Mouse (Mus musculus) adrenal gland, postnatal 10 days (tissue): ENCODE data around the gene Zc3hav1. TPM values are rescaled to one million over a fixed set of nuclear protein-coding genes. Genes with fewer than 3 reads are reported as not detected.
"Not testable (repeated sequence)": the region's sequence is repeated elsewhere in the genome, so short reads cannot be mapped to it uniquely, and the experiment has no call there.

Source experiments
- DNase-seq: peaks from one replicate; pipeline ENCODE4 v3.0.0; 2021; ENCODE audit warnings: mixed read lengths
- long read RNA-seq, 2 experiments: library from polyadenylated mRNA; stranded (forward); transcript quantifications; one replicate each; pipeline ENCODE4 v2.0.0; 2021
- total RNA-seq, 2 experiments: library from RNA; stranded (reverse); gene quantifications; 2 replicates each; pipeline ENCODE4 v1.2.3; 2021

Gene Zc3hav1
- 10 to 100 TPM; 36.1 to 42.0 TPM for total RNA-seq
- long read RNA-seq, experiment 1, full-length matches to known transcripts, result 3 of 35 reads
- long read RNA-seq, experiment 1, partial matches to known transcripts, result 5 of 35 reads
- long read RNA-seq, experiment 1, other reads (novel, unspliced or antisense), result 27 of 35 reads
- long read RNA-seq, experiment 2, partial matches to known transcripts, result 1 of 6 reads
- long read RNA-seq, experiment 2, other reads (novel, unspliced or antisense), result 5 of 6 reads

DNA sequence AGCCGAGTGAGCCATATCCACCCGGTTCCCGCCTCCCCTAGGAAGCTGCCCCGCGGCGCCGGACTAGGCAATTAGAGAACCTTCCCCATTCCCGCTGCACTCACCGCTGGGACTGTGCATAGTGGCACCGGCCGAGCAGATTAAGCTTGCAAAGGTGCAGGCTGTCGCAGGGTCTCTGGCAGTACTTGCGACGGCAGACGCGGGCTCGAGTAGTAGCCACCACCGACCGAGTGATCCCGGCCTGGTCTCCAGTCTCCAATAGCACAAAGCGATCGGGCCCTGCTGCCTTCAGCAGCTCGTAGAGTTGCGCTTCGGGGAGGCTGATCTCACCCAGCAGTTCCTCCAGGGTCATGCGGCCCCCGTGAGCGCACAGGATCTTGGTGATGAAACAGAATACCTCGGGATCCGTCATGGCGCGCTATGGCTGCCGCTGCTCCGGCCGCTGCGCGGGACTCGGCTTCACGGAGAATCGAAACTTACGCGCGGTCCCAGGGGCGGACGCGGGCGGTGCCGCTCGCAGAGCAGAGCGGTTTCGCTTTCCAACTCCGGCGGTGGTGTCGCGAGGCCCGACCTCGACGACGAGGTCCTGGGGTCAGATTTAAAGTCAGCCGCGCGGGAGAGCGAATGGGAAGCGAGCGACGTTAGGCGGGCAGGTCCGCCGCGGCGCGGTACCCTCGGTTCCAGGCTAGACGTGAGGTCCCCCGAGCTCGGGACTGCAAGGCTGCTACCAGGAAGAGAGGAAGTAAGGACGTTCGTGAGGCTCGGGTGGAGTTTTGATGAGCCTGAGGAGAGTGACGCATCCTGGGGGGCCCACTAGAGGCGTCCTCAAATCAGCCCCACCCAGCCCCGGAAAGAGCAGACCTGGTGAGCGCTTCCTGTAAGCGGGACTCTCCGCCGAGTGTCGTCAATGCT is at the start of gene Zc3hav1:
Gene Zc3hav1, minus strand, starts transcription at position 793 of the 912 bp plus-strand sequence.
- peak; percentile 88 for DNase-seq

DNA sequence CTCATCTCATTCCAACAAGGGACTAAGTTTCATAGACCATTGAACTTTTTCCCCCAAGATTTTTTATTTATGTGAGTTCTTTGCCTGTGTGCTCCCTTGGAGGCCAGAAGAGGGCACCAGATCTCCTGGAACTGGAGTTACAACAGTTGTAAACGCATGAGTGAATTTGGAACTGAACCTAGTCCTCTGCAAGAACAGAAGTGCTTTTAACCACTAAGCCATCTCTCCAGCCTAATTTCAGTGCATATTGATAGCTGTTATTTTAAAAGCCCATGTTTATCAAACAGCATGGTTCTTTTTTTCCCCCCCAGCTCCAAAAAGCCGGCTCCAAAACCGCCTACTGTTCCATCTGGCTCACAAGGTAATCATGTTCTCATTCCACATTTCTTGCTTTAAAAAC is 35.3 kb upstream of the Zc3hav1 start:
- DNase-seq, result peak; percentile 12

DNA sequence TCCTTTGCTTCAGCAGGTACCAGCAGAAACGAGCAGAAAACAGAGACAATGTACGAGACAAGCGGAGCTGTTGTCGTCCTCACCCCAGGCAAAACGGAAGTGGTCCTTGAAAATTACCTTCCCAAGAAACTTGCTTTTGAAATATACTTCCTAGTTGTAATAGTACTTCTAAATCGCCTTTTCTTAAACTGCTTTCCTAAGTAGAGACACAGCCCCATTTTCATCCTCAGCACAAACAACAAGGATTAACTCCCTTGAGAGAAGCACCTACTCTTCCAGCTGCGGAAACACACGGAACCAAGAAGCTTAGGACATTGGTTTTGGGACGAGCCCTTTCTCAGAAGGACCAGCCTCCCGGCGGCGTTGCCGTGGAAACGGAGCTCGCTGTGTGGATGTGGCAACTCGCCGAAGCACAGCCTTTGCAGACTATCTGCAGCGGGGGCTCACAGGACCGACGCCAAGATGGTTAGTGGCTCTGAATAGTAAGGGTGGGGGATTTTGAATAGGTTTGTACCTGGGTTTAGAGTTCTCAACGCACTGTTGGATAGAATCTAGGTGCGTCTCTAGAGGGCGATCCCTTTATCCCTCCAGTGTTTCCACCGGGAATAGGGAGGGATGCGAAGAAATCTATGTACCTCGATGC is 26.8 kb upstream of the Zc3hav1 start, which contains the start of gene Ttc26:
Gene Ttc26, plus strand, starts transcription at position 341 of the 643 bp plus-strand sequence.
- peak; percentile 90 for DNase-seq

DNA sequence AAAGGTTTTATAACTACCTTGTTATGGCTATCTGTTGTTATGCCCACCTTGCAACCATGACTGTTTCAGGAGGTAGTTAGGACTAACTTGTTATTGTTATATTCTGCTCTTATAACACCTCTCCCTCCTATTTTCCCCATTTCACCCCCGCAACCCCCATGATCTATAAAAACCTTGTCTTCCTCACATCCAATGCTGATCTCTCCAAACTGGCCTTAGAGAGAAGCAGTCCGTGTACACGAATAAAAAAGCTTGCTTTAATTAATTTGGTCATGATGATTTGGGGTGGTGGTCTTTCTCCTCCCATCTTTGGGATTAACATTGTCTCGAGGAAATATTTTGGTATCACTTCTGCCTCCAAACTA is 26.3 kb upstream of the Zc3hav1 start:
- no peak for DNase-seq

DNA sequence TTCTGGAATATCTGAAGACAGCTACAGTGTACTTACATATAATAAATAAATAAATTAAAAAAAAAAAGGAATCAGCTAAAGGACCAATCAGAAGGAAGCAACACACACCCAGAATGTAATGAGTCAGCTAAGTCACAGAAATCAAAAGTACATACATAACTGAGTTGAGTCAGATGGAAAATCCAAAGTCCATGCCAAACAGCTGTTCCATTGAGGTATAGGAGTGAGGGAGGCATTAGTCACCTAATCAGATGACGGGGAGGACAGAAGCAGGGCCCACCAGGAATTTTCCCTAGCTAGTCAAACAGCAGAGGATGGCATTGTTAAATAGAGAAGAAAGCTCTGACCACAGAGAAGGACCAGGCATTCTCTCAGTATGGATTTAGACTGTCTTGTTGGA is 19.9 kb upstream of the Zc3hav1 start:
- no peak for DNase-seq

DNA sequence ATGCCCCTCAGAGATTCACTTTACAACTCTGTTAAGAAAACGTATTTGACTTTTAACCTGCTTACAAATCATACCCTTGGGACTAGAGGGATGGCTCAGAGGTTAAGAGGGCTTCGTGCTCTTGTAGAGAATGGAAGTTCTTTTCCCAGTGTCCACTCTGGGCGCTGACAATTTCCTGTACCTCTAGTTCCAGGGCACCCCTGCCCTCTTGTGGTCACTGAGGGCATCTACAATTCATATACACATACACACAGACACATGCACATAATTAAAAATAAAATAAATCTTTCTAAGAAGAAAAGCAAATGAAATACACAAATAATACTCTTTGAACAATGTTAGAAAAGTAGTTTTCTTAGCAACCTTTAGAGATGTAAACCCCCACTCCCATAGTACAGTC is 15.5 kb upstream of the Zc3hav1 start:
- DNase-seq, result no peak

DNA sequence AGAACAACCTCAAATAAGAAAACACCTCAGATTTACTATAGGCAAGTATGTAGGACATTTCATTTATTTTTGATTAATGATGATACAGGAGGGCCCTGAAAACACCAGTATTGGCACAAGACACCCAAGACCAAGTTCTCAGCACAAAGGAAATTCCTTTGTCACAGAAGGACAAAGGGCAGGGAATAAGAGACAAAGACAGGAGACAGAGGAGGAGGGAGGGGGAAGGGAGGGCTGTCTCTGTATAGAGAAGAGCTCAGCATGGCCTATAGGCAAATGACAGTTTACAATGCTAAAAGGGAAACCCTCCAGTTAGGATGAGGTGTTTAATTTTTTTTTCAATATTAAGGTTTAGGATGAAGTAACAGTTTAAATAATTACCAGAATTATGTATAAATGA is 9.7 kb upstream of the Zc3hav1 start:
- no peak for DNase-seq

DNA sequence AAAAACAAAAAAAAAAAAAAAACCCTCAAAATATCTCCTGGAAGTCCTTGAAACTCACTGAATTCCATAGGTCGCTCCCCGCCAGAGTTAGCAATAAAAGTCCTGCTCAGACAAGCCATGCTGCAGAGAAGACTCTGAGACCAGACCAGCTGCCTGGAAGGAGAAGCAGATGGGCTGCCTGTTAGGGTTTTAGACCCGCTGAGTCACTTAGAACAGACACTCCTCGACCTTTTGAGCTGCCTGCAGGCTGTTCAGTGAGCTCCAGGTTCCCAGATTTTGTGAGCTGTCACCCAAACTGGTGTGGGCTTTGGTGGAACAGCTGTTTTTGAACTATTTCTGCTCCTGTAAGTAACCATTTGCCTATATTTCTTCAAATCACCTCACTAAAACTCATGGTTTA is 9.0 kb upstream of the Zc3hav1 start:
- DNase-seq, result no peak

DNA sequence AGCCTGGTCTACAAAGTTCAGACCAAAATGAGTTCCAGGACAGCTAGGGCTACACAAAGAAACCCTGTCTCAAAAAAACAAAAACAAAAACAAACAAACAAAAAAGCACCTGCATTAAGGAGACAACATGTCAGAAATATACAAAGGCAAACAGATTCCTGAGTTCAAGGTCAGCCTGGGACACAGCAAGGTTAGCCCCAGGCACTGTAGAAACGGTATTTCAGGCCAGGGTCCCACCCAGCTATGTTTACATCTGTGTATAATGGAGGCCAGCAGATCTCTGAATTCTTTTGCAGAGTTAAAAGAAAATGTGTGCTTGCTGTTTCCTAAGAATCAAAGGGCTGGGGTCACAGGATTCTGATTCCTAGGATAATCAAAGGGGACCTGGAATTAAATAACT is 7.5 kb upstream of the Zc3hav1 start:
- DNase-seq, result no peak

DNA sequence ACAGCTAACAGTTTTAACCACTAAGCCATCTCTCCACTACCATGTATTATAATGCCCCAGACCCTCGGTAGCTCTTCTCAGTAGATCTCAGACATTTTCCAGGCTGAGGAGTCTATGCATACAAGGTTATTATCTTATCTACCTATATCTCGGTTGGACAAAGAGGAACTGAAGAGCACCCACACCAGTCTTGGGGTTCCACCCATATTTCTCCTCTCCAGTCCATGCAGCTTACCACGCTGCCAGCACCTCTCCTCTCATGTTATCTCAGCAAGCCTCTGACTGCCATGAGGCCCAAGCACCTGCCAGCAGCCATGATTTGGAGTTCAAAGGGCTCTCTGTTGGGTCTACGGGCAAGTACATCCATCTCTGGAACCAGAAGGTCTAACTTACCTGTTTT is 6.7 kb upstream of the Zc3hav1 start:
- no peak for DNase-seq

DNA sequence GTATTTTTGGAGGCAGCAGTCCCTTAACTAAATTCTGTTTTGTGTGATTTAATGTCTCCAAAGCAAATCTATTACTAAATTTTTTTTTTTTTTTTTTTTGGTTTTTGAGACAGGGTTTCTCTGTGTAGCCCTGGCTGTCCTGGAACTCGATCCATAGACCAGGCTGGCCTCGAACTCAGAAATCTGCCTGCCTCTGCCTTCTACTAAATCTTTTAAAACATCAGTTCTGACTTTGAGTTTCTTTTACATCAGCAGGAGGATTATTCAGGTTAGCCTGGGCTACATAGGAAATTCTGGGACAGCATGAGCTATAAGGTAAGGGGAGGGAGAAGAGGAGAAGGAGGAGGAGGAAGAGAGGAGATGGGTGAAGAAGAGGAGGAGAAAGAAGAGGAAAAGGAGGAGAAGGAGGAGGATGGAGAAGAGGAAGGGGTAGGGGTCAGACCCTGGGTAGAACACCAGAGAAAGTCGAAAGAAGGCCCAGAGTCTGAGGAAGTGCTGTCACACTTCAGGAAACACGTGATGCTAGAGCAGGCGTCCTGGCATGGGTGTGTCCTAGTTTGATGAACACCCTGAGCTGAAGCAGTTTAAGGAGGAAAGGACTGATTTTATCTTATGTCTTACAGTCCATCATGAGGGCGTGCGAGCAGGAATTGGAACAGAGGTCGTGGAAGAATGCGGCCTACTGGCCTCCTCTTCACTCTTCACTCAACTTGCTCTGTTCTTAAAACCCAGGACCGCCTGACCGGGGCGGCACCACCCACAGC is 5.5 kb upstream of the Zc3hav1 start:
- no peak for DNase-seq

DNA sequence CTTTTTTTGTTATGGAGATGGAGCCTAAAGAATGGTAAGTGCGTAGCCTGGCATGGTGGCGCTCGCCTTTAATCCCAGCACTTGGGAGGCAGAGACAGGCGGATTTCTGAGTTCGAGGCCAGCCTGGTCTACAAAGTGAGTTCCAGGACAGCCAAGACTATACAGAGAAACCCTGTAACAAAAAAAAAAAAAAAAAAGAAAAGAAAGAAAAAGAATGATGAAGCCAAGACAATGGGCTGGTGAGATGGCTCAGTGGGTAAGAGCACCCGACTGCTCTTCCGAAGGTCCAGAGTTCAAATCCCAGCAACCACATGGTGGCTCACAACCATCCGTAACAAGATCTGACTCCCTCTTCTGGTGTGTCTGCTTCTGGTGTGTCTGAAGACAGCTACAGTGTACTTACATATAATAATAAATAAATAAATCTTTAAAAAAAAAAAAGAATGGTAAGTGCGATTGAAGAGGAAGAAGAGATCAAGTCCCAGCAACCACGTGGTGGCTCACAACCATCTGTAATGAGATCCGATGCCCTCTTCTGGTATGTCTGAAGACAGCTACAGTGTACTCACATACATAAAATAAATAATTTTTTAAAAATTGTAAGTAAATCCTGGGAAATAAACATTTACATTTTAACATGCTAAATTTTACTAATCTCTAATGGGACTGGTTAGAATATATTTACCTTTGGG is 4.8 kb upstream of the Zc3hav1 start:
- DNase-seq, result not testable (repeated sequence)

DNA sequence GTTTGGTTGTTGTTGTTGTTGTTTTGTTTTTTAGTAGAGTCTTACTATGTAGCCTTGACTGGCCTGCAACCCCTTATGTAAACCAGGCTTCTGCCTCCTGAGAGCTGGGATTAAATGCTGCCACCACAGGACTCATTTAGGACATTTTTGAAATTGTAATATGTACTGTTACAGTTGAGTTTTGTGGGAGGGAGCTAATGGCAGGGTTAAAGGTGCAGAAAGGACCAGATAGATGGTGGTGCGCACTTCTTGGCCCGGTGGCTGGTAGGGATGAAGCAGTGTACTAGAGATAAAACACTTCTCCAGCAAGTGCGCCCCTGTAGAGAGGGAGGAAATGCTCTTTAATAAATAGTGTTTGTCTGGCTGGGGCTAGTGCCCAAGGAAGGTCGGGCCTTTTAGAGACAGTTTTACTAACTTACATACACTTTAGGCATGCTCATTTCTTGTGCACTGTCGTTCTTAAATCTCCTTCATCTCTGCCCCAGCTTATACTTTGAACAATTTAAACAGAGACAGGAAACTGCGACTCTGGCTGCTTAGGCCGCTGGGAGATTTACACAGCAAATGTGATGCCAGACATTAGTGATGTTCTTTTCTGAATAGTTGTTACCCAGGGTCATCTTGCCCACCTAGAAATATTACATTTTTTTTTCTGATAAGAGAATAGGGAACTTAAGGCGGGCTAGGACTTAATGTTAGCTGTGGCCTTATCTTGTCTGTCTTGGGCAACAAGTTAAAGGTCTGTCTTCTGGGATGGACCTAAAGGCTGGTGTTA is 4.0 kb upstream of the Zc3hav1 start:
- DNase-seq, result no peak

DNA sequence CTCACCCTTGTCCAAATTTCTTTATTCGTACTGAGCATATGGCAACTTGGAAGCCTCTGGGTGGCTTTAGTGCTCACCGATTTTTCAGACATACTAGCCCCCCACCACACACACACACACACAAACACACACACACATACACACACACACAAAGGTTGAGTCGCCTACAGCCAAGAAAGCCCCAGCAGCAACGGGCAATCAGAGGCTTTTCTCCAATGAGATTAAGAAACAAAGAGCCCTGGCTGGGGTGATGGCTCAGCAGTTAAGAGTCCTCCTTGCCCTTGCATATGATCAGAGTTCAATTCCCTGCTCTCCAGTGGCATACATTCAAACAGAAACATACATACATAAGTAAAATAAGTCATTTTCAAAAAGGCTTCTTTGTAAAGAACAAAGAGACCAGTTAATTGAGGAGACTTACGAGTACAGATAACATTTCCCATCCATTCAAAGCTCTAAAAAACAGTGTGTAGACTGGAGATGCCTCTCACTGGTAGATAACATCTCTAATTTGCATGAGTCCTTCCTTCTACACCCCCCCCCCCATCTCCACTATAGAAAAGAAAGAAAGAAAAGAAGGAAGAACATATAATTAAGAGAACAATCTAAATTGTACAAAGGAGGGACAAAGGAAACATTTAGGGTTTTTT is 3.3 kb upstream of the Zc3hav1 start:
- no peak for DNase-seq

DNA sequence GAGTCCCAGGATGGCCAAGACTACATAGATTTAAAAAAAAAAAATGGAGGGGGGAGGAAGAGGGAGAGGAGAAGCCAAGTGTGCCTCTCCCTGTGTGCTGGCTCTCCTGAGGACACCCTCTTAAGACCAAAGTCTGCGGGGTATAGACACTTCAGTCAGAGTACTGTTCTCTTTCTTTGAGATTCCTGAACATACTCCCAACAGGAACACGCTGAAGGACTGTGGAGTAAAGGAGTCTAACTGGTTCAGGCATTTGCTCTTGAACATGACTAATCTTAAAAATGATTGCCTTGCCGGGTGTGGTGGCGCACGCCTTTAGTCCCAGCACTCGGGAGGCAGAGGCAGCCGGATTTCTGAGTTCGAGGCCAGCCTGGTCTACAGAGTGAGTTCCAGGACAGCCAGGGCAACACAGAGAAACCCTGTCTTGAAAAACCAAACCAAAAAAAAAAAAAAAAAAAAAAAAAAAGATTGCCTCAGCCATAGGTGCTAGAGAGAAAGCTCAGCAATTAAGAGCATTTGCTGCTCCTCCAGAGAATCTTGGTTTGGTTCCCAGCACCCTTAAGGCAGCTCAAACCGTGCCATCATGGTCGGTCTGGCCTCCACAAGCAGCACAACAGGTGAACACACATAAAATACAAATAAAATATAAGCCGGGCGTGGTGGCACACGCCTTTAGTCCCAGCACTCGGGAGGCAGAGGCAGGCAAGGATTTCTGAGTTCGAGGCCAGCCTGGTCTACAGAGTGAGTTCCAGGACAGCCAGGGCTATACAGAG is 2.4 kb upstream of the Zc3hav1 start:
- not testable (repeated sequence) for DNase-seq

DNA sequence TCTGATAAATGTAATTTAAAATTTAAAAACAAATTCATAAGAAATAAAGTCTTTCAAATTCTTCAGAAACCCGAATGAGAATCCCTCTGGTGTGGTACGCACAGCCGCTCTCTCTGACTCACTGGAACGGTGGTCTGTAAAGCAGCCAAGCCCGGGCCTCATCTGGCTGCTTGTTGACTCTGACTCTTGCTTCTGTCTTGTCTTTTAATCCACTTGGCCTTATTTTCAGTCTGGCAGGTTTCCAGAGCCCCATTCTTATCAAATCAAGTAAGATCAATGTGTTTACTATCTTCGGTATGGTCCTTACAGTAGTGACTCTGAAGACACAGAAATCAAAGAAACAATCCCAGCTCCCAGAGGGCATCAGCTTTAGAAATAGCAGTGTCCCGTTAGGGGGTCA is 1.5 kb upstream of the Zc3hav1 start:
- DNase-seq, result peak; percentile 23

DNA sequence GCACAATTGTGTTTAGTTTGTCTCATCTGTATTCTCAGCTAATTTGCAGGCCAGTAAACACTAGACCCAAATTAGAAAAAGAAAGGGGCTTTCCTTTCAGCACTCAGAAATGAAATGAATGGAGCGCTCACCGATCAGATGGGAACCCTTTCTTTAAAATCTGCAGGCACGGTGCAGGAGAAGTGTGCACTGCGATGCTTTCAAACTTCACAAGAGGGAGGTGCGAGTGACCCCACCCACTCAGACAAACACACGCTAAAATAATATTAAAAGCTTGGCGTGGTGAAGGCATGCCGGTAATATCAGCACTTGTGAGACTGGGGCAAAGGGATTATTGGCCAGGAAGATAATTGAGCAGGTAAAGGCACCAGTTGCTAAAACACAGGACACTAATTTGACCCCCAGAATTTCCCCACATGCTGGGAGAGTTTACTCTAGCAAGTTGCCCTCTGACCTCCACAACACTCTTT is 986 bp upstream of the Zc3hav1 start:
- no peak for DNase-seq

DNA sequence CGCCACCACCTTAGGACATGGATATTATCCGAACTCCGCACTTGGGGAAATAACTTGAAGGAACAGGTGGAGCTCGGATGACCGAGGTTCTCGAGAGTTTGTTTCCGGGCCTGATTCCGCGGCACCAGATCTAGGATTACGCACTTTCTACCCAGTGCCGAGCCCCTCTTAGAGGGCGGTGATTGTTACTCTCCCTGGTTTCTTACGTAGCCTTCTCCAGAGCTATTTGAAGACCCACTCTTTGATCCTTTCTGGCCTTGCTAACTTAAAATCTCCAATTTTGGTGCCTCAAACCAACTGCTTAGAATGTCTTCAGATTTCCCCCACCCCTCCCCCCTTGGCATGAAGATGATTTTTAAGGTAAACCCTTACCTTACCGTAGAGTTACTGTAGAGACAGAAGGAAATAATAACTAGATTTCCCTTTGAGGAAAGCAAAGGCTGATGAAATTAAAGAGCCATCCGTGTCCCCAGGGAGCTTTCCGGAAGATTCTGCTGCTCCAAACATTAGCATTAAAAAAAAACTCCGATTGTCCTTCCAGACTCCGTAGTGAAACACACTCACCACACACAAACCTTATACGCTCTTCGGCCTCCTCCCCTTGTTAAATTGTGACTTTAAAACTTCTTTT is 435 bp upstream of the Zc3hav1 start:
- DNase-seq, result no peak

DNA sequence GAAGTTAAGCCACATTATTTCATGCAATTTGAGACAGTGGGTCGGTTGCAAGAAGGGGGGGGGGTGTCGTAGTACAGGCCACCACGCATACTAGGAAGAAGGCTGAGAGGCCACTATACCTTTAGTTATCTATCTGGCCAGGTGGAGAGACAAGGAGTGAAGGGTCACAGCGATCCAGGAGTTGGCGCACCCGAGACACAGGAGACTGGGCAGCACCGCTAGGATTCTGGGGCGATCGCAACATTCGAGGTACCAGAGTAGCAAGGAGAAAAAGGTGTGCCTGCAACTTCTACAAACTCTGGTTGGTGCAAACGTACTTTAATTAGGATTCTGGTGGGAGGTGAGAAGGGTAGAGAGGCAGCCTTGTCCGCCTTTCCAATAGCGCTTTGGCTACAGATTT is 1.2 kb downstream of the Zc3hav1 start:
- no peak for DNase-seq
